Mouse (Mus musculus) ovary, postnatal 10 days (tissue): ENCODE data around the gene Ttc1.
A peak's percentile ranks its signal among the peaks of the same experiment; 100 is the strongest.

Experiments
- DNase-seq: peaks from one replicate; pipeline ENCODE4 v3.0.0; 2022; ENCODE audit warnings: low spot score

Ttc1 gene

DNA sequence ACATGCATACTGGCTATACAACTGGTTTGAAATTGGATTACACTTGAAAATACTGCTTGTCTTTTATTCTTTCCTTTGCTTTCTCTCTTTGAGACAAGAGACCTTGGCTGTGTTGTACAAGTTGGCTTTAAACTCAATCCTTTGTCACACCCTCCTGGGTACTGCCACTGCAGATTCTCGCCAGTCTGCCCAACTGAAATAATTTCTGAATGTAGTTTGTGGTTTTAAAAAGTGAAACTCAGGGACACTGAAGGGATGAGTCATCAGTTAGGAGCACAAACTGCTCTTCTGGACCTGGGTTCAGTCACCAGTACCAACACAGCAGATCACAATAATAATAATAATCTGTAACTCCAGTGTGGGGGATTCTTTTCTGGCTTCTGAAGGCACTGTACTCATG, 44.3 kb downstream of the Ttc1 start:
- DNase-seq, result no peak

DNA sequence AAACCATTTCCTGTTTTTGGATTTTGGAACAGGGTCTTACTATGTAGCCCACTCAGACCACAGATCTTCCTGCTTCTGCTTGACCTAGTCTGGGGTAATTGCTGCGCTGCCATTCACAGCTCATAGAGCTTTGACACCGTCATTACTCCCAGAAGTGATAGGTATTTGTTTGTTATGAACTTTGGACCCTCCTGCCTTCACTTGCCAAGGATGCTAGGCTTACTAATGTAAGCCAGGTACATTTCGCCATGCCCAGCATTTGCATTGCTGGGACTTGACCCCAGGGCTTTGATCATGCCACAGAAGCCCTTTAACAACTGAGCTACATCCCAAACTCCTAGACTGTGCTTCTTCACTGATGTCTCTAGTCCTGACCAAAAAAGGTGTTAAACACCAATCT, 47.5 kb downstream of the Ttc1 start:
- DNase-seq, result no peak

DNA sequence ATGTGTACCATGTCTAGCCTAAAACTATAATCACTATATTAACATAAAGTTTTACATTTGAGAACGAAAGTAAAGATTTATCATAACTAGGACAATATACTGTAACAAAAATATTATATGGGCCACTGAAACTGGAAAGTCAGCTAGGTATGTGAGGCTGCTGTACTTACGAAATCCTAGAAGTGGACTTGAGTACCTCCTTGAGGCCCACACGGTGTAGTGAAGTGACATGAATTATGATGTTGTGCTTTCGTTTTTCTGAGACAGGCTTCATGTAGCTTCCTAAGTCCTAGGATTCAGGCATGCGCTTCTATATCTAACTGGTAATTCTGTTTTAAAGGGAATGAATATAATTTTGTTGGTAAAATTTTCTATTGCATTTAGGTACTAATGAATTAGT, 49.2 kb downstream of the Ttc1 start:
- no peak for DNase-seq

DNA sequence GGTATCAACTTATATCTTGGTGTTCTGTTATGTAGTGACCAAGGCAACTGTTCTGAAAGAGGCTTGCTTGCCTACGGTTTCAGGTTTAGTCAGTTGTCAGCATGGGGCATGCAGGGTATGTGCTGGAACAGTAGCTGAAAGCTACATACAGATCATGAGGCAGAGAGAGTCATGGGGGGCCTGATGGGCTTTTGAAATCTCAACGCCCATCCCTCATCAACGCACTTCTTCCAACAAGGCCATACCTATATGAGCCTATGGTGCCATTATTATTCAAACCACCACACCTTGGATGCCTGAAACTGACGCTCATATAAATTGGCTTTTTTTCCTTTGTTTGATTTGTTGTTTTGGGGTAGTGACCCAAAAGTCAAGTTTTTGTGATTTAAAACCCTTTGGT, 51.2 kb downstream of the Ttc1 start:
- DNase-seq, result no peak

DNA sequence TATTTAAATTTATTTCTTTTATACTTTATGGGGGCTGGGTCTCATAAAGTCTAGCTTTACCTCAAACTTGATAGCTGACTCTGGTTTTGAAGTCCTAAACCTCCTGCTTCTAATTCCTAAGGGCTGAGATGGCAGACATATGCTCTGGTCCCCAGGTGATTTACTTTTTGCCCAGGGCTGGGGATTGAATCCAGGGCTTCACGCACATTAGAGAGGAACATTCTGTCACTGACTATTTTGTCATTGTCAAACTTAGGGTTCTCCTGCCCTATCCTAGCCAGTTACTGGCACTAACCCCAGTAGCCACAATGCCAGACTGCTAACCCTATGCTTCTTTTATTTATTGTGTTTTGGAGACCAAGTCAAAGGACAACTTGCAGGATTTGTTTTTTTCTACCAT, 59.0 kb downstream of the Ttc1 start:
- DNase-seq, result no peak

DNA sequence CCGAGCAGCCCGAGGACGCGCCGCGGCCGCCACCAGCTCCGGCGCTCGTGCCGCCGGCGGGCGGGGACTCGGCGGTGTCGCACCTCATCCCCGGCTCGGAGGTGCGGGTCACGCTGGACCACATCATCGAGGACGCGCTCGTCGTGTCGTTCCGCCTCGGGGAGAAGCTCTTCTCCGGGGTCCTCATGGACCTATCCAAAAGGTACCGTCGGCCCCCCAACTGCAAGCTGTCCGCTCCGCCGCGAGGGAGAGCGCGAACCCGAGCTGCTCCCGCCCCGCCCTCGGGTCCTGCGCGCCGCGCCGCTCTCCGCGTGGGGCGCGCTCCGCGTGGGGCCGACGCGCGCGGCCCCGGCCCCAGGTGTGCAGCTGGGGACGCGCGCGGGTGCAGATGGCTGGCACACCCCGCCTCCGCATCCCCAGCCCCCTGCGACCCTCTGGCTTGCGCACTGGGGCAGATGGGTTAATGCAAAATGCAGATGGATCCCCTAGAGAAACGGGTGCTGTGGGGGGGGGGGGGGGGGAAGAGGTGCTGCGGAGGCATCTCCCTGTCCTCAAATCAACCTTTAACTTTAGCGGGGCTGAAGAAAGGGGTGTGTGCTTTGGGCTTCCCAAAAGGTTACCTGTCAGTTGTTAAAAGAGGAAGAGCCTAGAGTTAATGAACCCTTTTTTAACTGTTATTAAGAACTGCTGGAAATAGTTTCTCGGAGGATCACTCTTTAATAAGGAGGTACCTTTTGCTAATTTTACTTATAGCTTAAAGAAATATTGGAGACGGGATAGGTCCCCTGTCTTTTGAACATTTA, 65.2 kb downstream of the Ttc1 start:
- no peak for DNase-seq

DNA sequence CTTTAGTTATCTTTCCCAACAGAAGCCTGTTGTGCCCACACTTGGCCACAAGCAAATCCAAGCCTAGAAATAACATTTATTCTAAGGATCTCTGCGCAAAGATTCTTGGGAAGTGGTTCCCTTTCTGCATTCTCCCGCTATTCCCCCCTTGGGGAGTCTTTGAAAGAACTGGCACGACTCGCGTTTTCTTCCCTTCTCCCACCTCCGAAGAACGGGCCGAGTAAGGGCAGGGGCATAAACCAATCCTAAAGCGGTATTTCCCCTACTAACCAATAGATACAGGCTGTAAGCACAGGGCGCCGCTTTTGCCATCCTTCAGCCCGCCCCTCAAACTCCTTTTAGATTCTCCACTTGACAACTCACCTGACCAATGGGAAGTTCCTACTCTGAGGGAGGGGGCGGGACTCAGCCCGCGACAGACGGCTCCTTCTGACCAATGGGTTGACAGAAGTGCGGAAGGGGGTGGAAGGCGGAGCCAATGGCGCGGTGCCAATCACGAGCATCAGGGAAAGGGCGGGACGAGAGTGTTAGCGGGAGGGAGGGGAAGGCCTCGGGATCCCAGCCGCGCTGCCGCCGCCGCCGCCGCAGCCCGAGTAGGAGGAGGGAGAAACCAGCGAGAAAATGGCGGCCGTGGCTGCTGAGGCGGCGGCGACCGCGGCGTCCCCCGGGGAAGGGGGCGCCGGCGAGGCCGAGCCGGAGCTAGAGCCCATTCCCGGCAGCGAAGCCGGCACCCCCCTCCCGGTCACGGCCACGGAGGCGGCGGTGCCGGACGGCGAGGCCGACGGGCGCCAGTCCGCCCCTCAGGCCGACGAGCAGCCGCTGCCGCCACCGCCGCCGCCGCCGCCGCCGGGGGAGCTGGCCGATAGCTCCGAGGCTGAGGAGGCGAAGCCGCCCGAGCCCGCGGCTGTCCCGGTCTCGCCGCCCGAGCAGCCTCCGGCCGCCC, 66.1 kb downstream of the Ttc1 start, which contains the start of gene Pwwp2a:
Gene Pwwp2a (plus strand): TSS at position 527 of the 943 bp plus-strand sequence.
- DNase-seq, result peak; percentile 98
